Mouse (Mus musculus): ENCODE results near the gene Lmf2. TPM values are rescaled to one million over a fixed set of nuclear protein-coding genes. Genes with fewer than 3 reads are reported as not detected.
A peak's percentile ranks its signal among the peaks of the same experiment; 100 is the strongest.

Gene Lmf2
- total and polyA plus RNA-seq, 2 experiments from 2014 or later = 26.9 to 33.3 TPM

DNA sequence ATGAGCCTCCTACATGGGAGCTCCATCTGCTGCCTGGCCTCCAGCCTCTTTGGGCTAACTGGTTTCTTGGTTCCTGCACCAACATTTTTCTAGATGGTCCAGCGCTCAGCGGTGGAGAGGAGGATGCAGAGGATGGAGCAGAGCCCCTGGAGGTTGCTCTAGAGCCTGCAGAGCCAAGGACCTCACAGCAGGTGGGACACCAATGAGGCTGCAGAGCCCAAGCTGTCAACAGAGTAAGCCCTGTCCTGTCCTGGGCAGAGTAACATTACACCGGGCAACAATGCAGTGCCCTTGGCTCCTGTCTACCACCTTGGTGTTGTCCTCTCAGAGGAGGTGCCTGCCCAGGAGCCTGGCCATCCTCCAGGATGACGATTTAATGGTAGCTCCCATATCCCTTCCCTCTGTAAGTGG, 9.7 kb upstream of the Lmf2 start:
- 81% methylated on average over 4 of the region's 4 CpGs for WGBS
- no peak for TF ChIP-seq EP300 (IDR thresholded peaks at IDR 0.05; ENCODE audit: low read depth)
- TF ChIP-seq CTCF (IDR thresholded peaks at IDR 0.05; ENCODE audit: low read depth) = no peak

DNA sequence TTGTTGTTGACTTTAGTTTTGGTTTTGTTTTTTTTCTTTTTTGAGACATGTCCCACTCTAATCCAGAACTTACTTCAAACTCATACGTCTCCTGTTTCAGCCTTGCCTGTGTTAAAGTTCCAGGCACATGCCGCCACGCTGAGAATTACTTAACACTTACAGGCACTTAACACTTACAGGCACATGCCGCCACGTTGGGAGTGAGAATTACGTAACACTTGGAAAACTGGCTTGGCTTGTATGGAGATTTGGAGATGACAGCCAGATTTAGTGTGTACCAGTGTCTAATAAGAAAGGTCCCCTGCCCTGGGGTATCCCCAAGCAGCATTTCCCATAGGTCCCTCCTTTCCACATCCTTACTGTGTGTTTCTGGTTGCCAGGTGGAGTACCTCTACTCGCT, 7.6 kb upstream of the Lmf2 start:
- Histone ChIP-seq H3K4me2 (ENCODE audit: low read depth, low read length) (no peak overlapping the region), H3K27me3 (ENCODE audit: control insufficient read depth, insufficient read depth, low read length) (no peaks in the 10 kb centered on the region), H3K36me3 (replicated peaks; ENCODE audit: control insufficient read depth, insufficient read depth, low read length) (peaks cover 78% of the 10 kb centered on the region), H3K9me3 (replicated peaks; ENCODE audit: control insufficient read depth, low read length) (no peaks in the 10 kb centered on the region), H3K9ac (replicated peaks; ENCODE audit: low read depth, low read length) (no peak overlapping the region), H3K4me3 (ENCODE audit: low read depth, low read length) (no peak overlapping the region), H3K27ac (ENCODE audit: low read depth) (no peak overlapping the region), H3K4me1 (ENCODE audit: control insufficient read depth, insufficient read depth) (no peaks in the 10 kb centered on the region)
- TF ChIP-seq EP300 (IDR thresholded peaks at IDR 0.05; ENCODE audit: low read depth) = no peak
- TF ChIP-seq CTCF (IDR thresholded peaks at IDR 0.05; ENCODE audit: low read depth) = no peak
- ATAC-seq (ENCODE audit: insufficient read depth, low read depth) (no peak), DNase-seq (ENCODE audit: low spot score) (no peak)
- WGBS = 77% methylated on average over 7 of the region's 7 CpGs

More for the DNA sequence above, 9.7 kb upstream of the Lmf2 start:
- H3K27me3 ChIP-seq (ENCODE audit: control insufficient read depth, insufficient read depth, low read length) = no peaks in the 10 kb centered on the region
- no peaks in the 10 kb centered on the region for H3K4me1 ChIP-seq (ENCODE audit: control insufficient read depth, insufficient read depth)
- no peak overlapping the region for H3K4me2 ChIP-seq (ENCODE audit: low read depth, low read length)
- ATAC-seq (ENCODE audit: insufficient read depth, low read depth) (no peak), DNase-seq (ENCODE audit: low spot score) (no peak)
- H3K9me3 ChIP-seq (replicated peaks; ENCODE audit: control insufficient read depth, low read length) = no peaks in the 10 kb centered on the region
- H3K9ac ChIP-seq (replicated peaks; ENCODE audit: low read depth, low read length) = no peak overlapping the region
- no peak overlapping the region for H3K27ac ChIP-seq (ENCODE audit: low read depth)
- H3K4me3 ChIP-seq (ENCODE audit: low read depth, low read length) = no peak overlapping the region
- peaks cover 99% of the 10 kb centered on the region for H3K36me3 ChIP-seq (replicated peaks; ENCODE audit: control insufficient read depth, insufficient read depth, low read length)

DNA sequence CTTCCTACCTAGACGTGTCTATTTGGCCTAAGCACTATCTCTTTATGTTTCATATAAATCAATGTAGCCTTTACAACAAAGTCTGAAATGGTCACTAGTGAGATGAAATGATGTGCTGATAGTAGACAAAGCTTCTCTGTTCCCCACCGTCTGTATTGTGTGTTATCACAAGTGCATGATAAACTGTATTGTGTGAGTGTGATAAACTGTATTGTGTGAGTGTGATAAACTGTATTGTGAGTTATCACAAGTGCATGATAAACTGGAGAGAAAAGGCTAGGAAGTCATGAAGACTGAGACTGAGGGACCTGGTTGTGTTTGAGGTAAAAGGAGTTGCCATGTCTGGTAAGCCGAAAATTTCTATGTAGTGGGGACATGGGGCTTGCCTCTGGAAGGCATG, 3.3 kb upstream of the Lmf2 start:
- ATAC-seq (ENCODE audit: insufficient read depth, low read depth) = no peak
- H3K4me2 ChIP-seq (ENCODE audit: low read depth, low read length) = no peak overlapping the region
- 36% methylated on average over 3 of the region's 3 CpGs for WGBS
- no peaks in the 10 kb centered on the region for H3K27me3 ChIP-seq (ENCODE audit: control insufficient read depth, insufficient read depth, low read length)
- no peak overlapping the region for H3K27ac ChIP-seq (ENCODE audit: low read depth)
- TF ChIP-seq CTCF (IDR thresholded peaks at IDR 0.05; ENCODE audit: low read depth) (no peak), EP300 (IDR thresholded peaks at IDR 0.05; ENCODE audit: low read depth) (no peak)
- no peak overlapping the region for H3K4me3 ChIP-seq (ENCODE audit: low read depth, low read length)
- H3K9ac ChIP-seq (replicated peaks; ENCODE audit: low read depth, low read length) = no peak overlapping the region
- no peak for DNase-seq (ENCODE audit: low spot score)
- peaks cover 22% of the 10 kb centered on the region; the same call in 1 of the 2 replicates for H3K4me1 ChIP-seq (ENCODE audit: control insufficient read depth, insufficient read depth)
- H3K9me3 ChIP-seq (replicated peaks; ENCODE audit: control insufficient read depth, low read length) = no peaks in the 10 kb centered on the region
- H3K36me3 ChIP-seq (replicated peaks; ENCODE audit: control insufficient read depth, insufficient read depth, low read length) = peaks cover 36% of the 10 kb centered on the region

GRCm38 (mm10) chr15:89356372-89356771, 913 bp upstream of the Lmf2 start:
- peak overlapping the region; percentile 89 for H3K27ac ChIP-seq (ENCODE audit: low read depth)
- no peaks in the 10 kb centered on the region for H3K9me3 ChIP-seq (replicated peaks; ENCODE audit: control insufficient read depth, low read length)
- TF ChIP-seq CTCF (IDR thresholded peaks at IDR 0.05; ENCODE audit: low read depth) = no peak
- TF ChIP-seq EP300 (IDR thresholded peaks at IDR 0.05; ENCODE audit: low read depth) = no peak
- peak; percentile 43 for ATAC-seq (ENCODE audit: insufficient read depth, low read depth)
- H3K27me3 ChIP-seq (ENCODE audit: control insufficient read depth, insufficient read depth, low read length) = no peaks in the 10 kb centered on the region
- H3K4me3 ChIP-seq (ENCODE audit: low read depth, low read length) = peak overlapping the region; percentile 77
- H3K4me1 ChIP-seq (ENCODE audit: control insufficient read depth, insufficient read depth) = peaks cover 22% of the 10 kb centered on the region; the same call in 1 of the 2 replicates
- H3K36me3 ChIP-seq (replicated peaks; ENCODE audit: control insufficient read depth, insufficient read depth, low read length) = peaks cover 36% of the 10 kb centered on the region
- H3K4me2 ChIP-seq (ENCODE audit: low read depth, low read length) = peak overlapping the region; percentile 90
- DNase-seq (ENCODE audit: low spot score) = peak; percentile 85
- 1% methylated on average over 15 of the region's 15 CpGs for WGBS
- H3K9ac ChIP-seq (replicated peaks; ENCODE audit: low read depth, low read length) = peak overlapping the region; percentile 79

DNA sequence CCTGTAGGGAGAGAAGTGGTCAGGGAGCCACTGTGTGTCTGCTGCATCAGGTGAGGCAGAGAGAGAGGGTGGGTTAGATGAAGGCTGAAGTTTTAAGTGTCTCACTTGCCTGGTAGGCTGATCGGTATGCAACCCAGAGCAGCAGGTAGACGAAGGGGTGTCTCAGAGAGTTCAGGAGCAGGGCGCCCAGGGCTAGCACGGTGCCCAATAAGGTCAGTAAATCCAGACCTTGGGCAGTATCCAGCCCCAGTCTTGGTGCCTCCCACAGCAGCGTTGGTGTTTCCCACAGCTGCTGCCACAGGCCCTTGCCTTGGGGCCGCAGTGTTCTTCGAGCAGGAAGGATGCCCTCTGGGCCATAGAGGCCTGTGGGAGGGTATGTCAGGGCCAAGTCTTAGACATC, 1.0 kb downstream of the Lmf2 start:
- Histone ChIP-seq H3K27ac (ENCODE audit: low read depth) (no peak overlapping the region), H3K36me3 (replicated peaks; ENCODE audit: control insufficient read depth, insufficient read depth, low read length) (peaks cover 40% of the 10 kb centered on the region), H3K4me1 (ENCODE audit: control insufficient read depth, insufficient read depth) (peaks cover 22% of the 10 kb centered on the region; the same call in 1 of the 2 replicates), H3K9me3 (replicated peaks; ENCODE audit: control insufficient read depth, low read length) (no peaks in the 10 kb centered on the region), H3K27me3 (ENCODE audit: control insufficient read depth, insufficient read depth, low read length) (no peaks in the 10 kb centered on the region), H3K9ac (replicated peaks; ENCODE audit: low read depth, low read length) (peak overlapping the region; percentile 79), H3K4me2 (ENCODE audit: low read depth, low read length) (peak overlapping the region; percentile 82), H3K4me3 (ENCODE audit: low read depth, low read length) (peak overlapping the region; percentile 77)
- 69% methylated on average over 7 of the region's 7 CpGs for WGBS
- TF ChIP-seq CTCF (IDR thresholded peaks at IDR 0.05; ENCODE audit: low read depth) (no peak), EP300 (IDR thresholded peaks at IDR 0.05; ENCODE audit: low read depth) (no peak)
- ATAC-seq (ENCODE audit: insufficient read depth, low read depth) = no peak
- DNase-seq (ENCODE audit: low spot score) = no peak

GRCm38 (mm10) chr15:89353837-89354236, 1.6 kb downstream of the Lmf2 start:
- no peak overlapping the region for H3K9ac ChIP-seq (replicated peaks; ENCODE audit: low read depth, low read length)
- no peak overlapping the region for H3K4me3 ChIP-seq (ENCODE audit: low read depth, low read length)
- no peak overlapping the region for H3K27ac ChIP-seq (ENCODE audit: low read depth)
- WGBS = 92% methylated on average over 16 of the region's 16 CpGs
- ATAC-seq (ENCODE audit: insufficient read depth, low read depth) (no peak), DNase-seq (ENCODE audit: low spot score) (no peak)
- H3K36me3 ChIP-seq (replicated peaks; ENCODE audit: control insufficient read depth, insufficient read depth, low read length) = peaks cover 40% of the 10 kb centered on the region
- no peak overlapping the region; the same call in 1 of the 2 replicates for H3K4me2 ChIP-seq (ENCODE audit: low read depth, low read length)
- TF ChIP-seq EP300 (IDR thresholded peaks at IDR 0.05; ENCODE audit: low read depth) = no peak
- no peak for TF ChIP-seq CTCF (IDR thresholded peaks at IDR 0.05; ENCODE audit: low read depth)
- no peaks in the 10 kb centered on the region for H3K27me3 ChIP-seq (ENCODE audit: control insufficient read depth, insufficient read depth, low read length)
- no peaks in the 10 kb centered on the region for H3K9me3 ChIP-seq (replicated peaks; ENCODE audit: control insufficient read depth, low read length)
- peaks cover 22% of the 10 kb centered on the region; the same call in 1 of the 2 replicates for H3K4me1 ChIP-seq (ENCODE audit: control insufficient read depth, insufficient read depth)
